Mouse (Mus musculus) bone marrow, adult 2 months (tissue): ENCODE data around the gene Baat. TPM values are rescaled to one million over a fixed set of nuclear protein-coding genes. Genes with fewer than 3 reads are reported as not detected.
A peak's percentile ranks its signal among the peaks of the same experiment; 100 is the strongest.
"Not testable (repeated sequence)": the region's sequence is repeated elsewhere in the genome, so short reads cannot be mapped to it uniquely, and the experiment has no call there.

Experiments
- H3K27ac ChIP-seq: fragments of 200-500 bp; 2 replicates; pipeline ENCODE4 v1.5.1; 2012; ENCODE audit warnings: low read depth, mild to moderate bottlenecking, control low read depth, inconsistent platforms, low read length; ENCODE audit not compliant: control insufficient read depth, poor library complexity, insufficient read depth
- H3K4me1 ChIP-seq: fragments of 200-500 bp; 2 replicates; pipeline ENCODE4 v1.6.1; 2011; ENCODE audit warnings: low read length; ENCODE audit not compliant: control insufficient read depth, insufficient read depth
- H3K4me3 ChIP-seq: fragments of 200-500 bp; replicated peaks from 2 replicates; pipeline ENCODE3; 2011; ENCODE audit warnings: mild to moderate bottlenecking, low read depth, low read length, control low read depth; ENCODE audit not compliant: control insufficient read depth
- CTCF ChIP-seq: fragments of 200-500 bp; IDR thresholded peaks from 2 replicates; pipeline ENCODE4 v1.5.1; 2011; ENCODE audit warnings: low read length, control low read depth; ENCODE audit not compliant: control insufficient read depth, insufficient read depth
- POLR2A ChIP-seq: fragments of 200-500 bp; IDR thresholded peaks from 2 replicates; pipeline ENCODE4 v1.6.1; 2011; ENCODE audit warnings: low read depth, mild to moderate bottlenecking, control low read depth, low read length, borderline replicate concordance; ENCODE audit not compliant: control insufficient read depth
- WGBS: fragments of 180-500 bp; shearing (Covaris S2); methylation state at CpG from one replicate; pipeline ENCODE4 v1.1.7; 2018; 5-methylcytosine and 5-hydroxymethylcytosine counted together
- polyA plus RNA-seq: library from polyadenylated mRNA; stranded (reverse); fragments of >200 nt; gene quantifications from 2 replicates; pipeline ENCODE4 v1.2.4, GENCODE M21; 2011; ENCODE audit warnings: low replicate concordance; ENCODE audit not compliant: missing spikeins, insufficient read depth, insufficient read length

The Baat gene
- polyA plus RNA-seq, 1 experiment = 1.8 TPM

DNA sequence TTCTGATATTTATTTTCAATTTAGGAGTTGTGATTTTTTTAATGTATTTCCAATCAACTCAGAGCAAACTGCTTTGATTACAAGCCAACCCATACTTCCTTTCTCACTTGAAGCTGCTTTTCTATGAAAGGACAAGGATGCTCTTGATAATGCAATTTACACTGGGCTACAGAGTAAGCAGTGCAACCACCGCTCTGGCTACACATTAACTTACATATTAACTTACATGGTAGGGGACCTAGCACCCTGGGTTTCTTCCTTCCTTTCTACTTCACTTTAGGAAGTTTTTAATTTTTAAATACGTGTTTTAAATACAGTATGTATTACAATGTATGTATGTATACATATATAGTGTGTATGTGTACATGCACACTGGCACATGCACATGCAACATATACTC lies 2.8 kb upstream of the Baat start:
- 88% methylated on average over 2 of the region's 2 CpGs for WGBS
- Histone ChIP-seq H3K27ac (no peak overlapping the region), H3K4me1 (no peaks in the 10 kb centered on the region), H3K4me3 (no peak overlapping the region)
- TF ChIP-seq CTCF (no peak), POLR2A (no peak)

DNA sequence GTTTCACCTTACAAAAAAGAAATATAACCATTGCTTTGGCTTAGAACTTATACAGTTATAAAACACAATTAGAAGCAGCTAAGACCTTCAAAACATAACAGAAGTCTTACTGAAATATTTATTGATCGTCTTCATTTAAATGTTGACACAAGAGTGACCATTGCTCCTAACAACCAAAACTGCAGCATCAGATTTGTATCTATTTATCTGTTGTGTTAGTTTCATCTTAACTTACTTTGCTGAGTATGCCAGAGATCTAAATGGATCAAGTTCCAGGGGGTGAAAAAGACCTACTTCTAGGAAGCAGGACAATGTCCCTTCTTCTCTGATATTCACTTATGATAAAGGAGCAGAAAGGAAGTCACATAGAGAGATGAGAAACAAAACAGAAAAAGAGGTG lies 2.8 kb downstream of the Baat start:
- H3K27ac ChIP-seq = no peak overlapping the region
- TF ChIP-seq POLR2A (no peak), CTCF (no peak)
- 81% methylated on average over 1 of the region's 1 CpGs for WGBS
- no peaks in the 10 kb centered on the region for H3K4me1 ChIP-seq
- H3K4me3 ChIP-seq = no peak overlapping the region

DNA sequence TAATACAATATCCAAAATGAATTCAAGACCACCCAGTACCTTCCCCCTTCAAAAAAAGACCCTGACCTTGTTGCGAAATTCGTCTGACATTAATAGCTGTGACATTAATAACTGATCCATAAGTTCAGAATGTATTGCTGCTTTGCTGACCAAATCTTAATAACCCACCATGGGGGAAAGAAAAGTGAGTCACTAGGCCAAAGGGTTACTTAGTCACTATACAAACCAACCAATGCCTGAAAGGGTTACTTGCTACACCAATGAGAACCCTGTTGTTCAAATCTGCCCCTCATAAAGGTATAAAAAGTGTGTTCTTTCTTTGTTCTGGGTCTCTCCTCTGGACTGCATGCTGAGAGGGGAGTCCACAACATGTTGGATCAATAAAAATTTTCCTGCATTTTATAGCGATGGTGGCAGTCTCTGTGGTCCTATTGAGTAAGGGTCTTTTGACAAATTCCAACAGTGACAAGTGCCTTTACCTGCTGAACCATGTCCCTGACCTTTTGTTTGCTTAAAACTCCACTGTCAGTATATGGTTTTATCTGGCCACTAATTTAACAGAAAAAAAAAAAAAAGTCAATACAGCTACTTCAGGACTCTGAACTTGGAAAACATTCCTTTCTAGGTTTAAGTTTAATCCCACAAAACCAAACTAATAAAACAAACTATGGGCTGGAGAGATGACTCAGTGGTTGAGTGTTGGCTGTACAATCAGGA lies 20.3 kb downstream of the Baat start:
- H3K27ac ChIP-seq, H3K4me3 ChIP-seq, H3K4me1 ChIP-seq: not testable (repeated sequence)
- WGBS = 85% methylated on average over 3 of the region's 3 CpGs

DNA sequence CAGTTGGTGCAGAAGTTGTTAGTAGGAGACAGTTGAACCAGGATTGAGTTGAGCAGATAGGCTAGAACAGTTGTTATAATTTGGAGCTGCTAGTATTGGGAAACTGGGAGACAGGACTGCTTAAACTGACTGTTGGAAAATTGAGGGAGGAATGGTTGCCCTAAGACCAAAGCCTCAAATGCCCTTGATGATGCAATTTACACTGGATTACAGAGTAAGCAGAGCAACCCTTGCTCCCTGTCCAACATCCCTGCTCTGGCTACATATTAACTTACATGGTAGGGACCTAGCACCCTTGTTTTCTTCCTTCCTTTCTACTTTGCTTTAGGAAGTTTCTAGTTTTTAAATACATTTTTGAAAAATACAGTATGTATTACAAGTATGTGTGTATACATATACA lies 20.9 kb downstream of the Baat start:
- Histone ChIP-seq H3K4me3 (no peak overlapping the region), H3K4me1 (no peaks in the 10 kb centered on the region), H3K27ac (no peak overlapping the region)
- TF ChIP-seq CTCF (no peak), POLR2A (no peak)

DNA sequence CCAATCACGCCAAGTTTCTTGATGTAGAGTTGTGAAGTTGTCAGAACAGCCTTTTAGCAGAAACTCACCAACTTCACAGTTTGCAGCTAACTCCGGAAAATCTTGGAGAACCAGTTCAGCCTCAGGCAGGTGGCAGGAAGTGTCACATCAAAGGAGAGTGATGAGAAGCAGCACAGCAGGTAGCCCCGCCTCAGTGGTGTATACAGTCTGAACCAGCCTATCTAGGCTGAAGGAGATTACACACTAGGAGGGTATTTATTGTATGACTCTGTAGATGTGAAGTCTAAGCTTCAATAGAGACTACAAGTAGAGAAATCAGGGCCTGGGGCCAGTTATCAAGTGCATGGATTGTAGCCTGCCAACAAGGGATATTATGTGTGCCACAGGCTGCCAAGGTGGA lies 25.5 kb downstream of the Baat start:
- no peak overlapping the region for H3K4me3 ChIP-seq
- WGBS = 81% methylated on average over 3 of the region's 3 CpGs

DNA sequence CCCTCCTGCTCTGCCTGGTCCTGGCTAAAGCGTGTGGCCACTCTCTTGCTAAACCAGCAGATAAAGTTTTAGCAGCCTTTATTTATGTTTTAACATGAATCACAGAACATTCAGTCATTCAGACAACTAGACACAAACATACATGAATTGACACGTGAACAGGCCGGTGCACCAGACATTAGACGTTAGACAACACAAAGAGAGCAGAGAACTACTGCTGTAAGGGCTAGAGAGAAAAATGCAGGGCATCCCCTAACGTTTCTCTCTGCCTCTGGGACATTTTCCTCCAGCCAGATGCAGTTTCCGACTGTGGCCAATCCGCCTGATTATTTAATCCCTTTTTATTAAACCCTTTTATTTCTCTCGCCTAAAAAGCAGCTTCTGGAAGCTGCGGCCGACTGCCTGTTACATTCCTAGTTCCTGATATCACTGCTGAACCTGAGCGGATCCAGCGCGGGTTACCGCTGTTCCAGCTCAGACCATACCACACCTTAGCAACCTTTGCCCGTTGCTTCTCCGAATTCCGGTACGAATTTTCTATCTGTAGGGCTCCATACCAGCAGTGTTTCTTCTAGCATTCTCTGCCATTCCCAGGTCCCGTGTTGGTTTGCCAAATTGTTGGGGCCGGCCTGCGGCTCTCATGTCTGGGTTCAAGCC lies 26.1 kb downstream of the Baat start:
- H3K4me1 ChIP-seq = no peaks in the 10 kb centered on the region; the same call in 1 of the 2 replicates
- WGBS = 74% methylated on average over 21 of the region's 21 CpGs
- no peak for TF ChIP-seq CTCF
- TF ChIP-seq POLR2A = no peak
- H3K27ac ChIP-seq = no peak overlapping the region
- H3K4me3 ChIP-seq = no peak overlapping the region

More for the DNA sequence above, 25.5 kb downstream of the Baat start:
- Histone ChIP-seq H3K27ac (no peak overlapping the region), H3K4me1 (no peaks in the 10 kb centered on the region; the same call in 1 of the 2 replicates)
- TF ChIP-seq POLR2A = no peak
- no peak for TF ChIP-seq CTCF

DNA sequence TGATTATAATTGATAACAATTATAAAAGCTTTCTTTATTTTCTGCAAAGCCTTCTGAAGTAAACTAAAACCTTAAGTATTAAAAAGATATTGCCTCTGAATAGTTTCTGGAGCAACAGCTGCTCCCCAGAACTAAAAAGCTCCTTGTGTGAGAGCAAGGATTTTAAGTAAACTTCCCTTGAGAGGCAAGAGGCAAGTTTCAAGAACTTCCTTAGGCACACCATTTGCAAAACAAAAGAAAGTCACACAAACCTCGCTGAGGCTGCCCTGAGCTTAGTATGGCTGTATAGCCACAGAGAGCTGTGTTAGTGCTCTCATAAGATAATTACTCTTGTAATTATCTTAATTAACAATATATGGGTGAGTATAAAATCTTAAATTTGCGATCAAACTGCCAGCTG lies 27.3 kb downstream of the Baat start:
- H3K4me1 ChIP-seq, H3K27ac ChIP-seq, H3K4me3 ChIP-seq: not testable (repeated sequence)
- WGBS = 39% methylated on average over 2 of the region's 2 CpGs

DNA sequence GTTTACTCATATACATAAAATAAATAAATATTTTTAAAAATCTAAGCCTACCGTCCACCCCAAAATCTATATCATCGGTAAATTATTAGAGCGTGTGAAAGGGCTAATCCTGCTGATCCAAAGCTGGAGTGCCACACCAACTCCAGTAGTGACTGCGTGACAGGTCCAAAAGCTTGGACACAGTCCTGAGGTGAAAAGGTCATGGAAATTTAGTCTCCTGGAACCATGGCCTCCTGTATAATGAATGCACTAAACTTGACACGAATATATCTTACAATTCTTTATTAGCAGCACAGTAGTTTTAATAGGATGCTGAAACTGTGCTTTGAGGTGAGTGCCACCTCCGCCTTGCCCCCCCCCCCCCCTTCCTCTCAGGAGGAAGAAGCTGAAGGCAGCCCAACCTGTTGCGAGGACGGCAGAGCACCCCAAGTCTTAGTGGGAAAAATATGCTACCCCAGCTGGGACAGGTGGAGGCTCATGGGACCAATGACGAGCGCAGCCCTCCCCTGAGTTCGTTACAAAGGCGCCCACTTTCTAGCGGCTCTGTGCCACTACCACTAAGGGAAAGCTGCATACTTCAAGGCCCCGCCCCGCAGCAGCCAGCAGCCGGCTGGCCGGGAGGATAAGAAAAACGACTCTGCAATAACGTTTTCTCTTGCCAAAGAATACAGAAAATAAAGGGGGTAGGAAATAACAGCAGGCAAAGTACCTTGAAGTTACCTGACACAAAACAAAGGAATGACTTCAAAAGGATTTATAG lies 28.1 kb downstream of the Baat start:
- TF ChIP-seq POLR2A = no peak
- no peak for TF ChIP-seq CTCF
- peak overlapping the region; percentile 63 for H3K27ac ChIP-seq
- no peaks in the 10 kb centered on the region; the same call in 1 of the 2 replicates for H3K4me1 ChIP-seq
- 19% methylated on average over 19 of the region's 19 CpGs for WGBS
- peak overlapping the region; percentile 52 for H3K4me3 ChIP-seq
